Mouse (Mus musculus): ENCODE measurements around the gene Gm11007.
"Not testable (repeated sequence)": the region's sequence is repeated elsewhere in the genome, so short reads cannot be mapped to it uniquely, and the experiment has no call there.

Gm11007 gene

DNA sequence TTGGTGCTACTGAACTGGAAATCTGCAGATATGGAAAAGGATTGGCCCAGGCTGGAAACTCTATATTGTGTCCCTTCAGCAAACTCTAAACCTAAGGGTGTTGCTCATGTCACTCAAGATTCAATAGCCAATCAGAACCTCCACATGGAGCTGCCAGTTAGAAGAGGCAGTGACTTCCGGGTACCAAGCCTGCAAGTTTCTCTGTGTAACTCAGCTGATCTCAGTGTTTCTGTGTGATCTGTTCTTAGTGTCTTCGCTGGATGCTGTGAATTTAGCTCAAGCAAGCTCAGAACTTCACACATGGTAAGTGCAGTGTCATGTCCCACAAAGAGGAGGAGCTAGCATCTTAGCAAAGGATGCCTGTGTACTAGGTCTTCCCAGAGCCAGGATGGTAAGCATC lies at the start of gene Gm11007:
Gene Gm11007, plus strand, starts transcription at position 301 of the 400 bp plus-strand sequence.
- DNase-seq (ENCODE audit: low spot score): not testable (repeated sequence)
